Mouse (Mus musculus): ENCODE measurements around the gene Sympk. TPM values are rescaled to one million over a fixed set of nuclear protein-coding genes. Genes with fewer than 3 reads are reported as not detected.
"Not testable (repeated sequence)": the region's sequence is repeated elsewhere in the genome, so short reads cannot be mapped to it uniquely, and the experiment has no call there.

Gene Sympk
- polyA plus RNA-seq, 1 experiment from 2014 or later = 46.3 TPM

DNA sequence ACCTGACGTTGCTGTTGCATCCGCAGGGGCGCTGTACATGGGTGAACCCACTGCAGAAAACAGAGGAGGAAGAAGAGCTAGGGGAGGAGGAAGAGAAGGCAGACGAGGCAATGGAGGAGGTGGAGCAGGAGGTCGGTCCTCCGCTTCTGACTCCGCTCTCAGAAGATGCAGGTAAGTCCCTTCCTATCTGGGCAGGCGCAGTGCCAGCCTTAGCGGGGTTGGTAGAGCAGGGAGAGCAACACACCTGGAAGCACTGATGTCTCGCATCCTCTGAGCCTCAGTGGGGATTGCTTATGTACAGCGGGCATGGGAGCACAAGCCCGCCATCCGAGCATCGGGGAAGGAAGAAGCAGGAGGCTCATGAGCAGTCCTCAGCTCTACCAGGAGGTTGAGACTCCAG is 42.9 kb downstream of the Sympk start:
- Histone ChIP-seq H3K4me3 (no peak overlapping the region), H3K36me3 (replicated peaks) (no peaks in the 10 kb centered on the region), H3K27me3 (ENCODE audit: poor library complexity, severe bottlenecking) (peaks cover 42% of the 10 kb centered on the region), H3K4me1 (no peaks in the 10 kb centered on the region), H3K27ac (no peak overlapping the region), H3K9me3 (peaks cover 3% of the 10 kb centered on the region; the same call in 1 of the 2 replicates)
- no peak for DNase-seq (ENCODE audit: extremely low spot score, low spot score)
- 45% methylated on average over 14 of the region's 14 CpGs for WGBS

DNA sequence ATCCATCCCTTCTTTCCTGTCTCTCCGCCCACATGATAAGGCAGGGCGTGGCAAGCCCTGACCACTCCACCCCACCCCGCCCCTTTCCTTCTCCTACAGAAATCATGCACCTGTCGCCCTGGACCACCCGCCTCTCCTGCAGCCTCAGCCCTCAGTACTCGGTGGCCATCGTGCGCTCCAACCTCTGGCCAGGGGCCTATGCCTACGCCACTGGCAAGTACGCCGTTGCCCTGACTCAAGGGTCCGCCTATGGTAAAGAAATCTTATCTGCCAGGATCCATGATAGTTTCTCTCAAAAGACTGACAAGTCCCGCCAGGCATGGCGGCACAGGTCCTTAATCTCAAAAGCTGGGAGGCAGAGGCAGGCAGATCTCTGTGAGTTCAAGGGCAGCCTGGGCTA is 43.8 kb downstream of the Sympk start:
- WGBS = 73% methylated on average over 14 of the region's 14 CpGs
- Histone ChIP-seq H3K4me3 (no peak overlapping the region), H3K36me3 (replicated peaks) (no peaks in the 10 kb centered on the region), H3K27me3 (ENCODE audit: poor library complexity, severe bottlenecking) (peaks cover 42% of the 10 kb centered on the region), H3K4me1 (no peaks in the 10 kb centered on the region), H3K27ac (no peak overlapping the region), H3K9me3 (peaks cover 3% of the 10 kb centered on the region; the same call in 1 of the 2 replicates)
- DNase-seq (ENCODE audit: extremely low spot score, low spot score) = no peak

DNA sequence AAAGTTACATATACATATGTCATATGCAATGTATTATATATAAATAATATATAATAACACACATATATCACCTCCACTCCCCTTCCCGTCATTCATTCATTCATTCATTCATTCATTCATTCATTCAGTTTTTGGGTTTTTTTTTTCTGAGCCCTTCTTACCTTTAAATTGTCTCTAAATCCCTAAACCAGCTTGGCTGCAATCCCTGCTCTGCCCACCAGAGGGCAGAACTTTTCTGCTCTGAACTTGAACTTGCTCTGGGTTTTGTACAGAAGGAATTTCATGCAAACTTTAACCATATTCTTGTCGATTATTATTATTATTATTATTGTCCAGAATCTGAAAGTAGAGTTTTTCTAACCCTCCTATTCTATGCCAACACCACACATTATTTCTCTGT is 44.5 kb downstream of the Sympk start:
- no peak overlapping the region for H3K4me3 ChIP-seq
- 12% methylated on average over 2 of the region's 2 CpGs for WGBS
- peaks cover 3% of the 10 kb centered on the region; the same call in 1 of the 2 replicates for H3K9me3 ChIP-seq
- no peaks in the 10 kb centered on the region for H3K4me1 ChIP-seq
- H3K27ac ChIP-seq = no peak overlapping the region
- no peaks in the 10 kb centered on the region for H3K36me3 ChIP-seq (replicated peaks)
- H3K27me3 ChIP-seq (ENCODE audit: poor library complexity, severe bottlenecking) = peaks cover 42% of the 10 kb centered on the region
- DNase-seq (ENCODE audit: extremely low spot score, low spot score) = peak; percentile 69

DNA sequence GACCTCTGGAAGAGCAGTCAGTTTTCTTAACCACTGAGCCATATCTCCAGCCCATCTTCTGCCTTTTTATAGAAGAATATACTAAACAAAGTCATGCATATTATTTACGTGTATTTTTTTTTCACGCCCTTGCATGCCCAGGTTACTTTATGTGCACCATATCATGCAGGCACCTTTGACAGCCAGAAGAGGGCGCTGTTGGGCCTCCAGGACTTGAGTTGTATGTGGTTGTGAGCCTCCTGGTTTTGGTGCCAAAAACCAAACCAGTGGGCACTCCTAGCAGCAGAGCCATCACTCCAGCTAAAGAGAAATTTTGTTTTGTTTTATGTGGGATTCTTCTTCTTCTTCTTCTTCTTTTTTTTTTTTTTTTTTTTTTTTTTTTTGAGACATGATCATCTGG is 45.3 kb downstream of the Sympk start:
- Histone ChIP-seq H3K4me1 (no peaks in the 10 kb centered on the region), H3K27ac (no peak overlapping the region), H3K4me3 (no peak overlapping the region), H3K36me3 (replicated peaks) (no peaks in the 10 kb centered on the region), H3K9me3 (peaks cover 3% of the 10 kb centered on the region; the same call in 1 of the 2 replicates), H3K27me3 (ENCODE audit: poor library complexity, severe bottlenecking) (peaks cover 36% of the 10 kb centered on the region)
- no peak for DNase-seq (ENCODE audit: extremely low spot score, low spot score)
- WGBS = 44% methylated on average over 3 of the region's 3 CpGs

DNA sequence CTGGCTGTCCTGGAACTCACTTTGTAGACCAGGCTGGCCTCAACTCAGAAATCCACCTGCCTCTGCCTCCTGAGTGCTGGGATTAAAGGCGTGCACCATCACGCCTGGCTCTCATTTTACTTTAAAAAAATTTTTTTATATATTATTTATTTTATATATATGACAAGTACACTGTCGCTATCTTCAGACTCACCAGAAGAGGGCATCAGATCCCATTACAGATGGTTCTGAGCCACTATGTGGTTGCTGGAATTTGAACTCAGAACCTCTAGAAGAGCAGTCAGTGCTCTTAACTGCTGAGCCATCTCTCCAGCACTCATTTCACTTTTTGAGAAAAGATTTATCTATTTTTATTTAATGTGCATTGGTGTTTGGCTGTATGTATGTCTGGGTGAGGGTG is 46.8 kb downstream of the Sympk start:
- peaks cover 21% of the 10 kb centered on the region for H3K27me3 ChIP-seq (ENCODE audit: poor library complexity, severe bottlenecking)
- H3K4me1 ChIP-seq; H3K4me3 ChIP-seq; H3K27ac ChIP-seq; H3K36me3 ChIP-seq (replicated peaks); H3K9me3 ChIP-seq; DNase-seq (ENCODE audit: extremely low spot score, low spot score): not testable (repeated sequence)
- 62% methylated on average over 3 of the region's 3 CpGs for WGBS

DNA sequence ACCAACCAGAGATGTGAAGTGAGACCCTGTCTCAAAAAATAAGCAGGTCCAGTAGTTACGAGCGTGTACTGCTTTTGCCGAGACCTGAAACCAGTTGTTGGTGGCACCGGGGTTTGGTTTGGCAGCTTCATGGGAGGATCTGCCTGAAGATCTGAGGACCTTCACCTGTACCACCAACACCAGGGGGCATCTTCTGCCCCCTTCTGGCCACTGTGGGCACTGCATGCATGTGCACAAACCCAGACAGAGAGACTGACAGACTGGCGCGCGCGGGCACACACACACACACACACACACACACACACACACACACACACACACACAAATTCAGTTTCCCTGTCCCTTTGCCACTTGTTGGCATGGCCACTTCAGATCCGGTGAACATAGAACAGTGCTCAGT is 49.3 kb downstream of the Sympk start:
- no peak for DNase-seq (ENCODE audit: extremely low spot score, low spot score)
- Histone ChIP-seq H3K36me3 (replicated peaks) (peaks cover 11% of the 10 kb centered on the region), H3K9me3 (no peaks in the 10 kb centered on the region), H3K27me3 (ENCODE audit: poor library complexity, severe bottlenecking) (no peaks in the 10 kb centered on the region), H3K27ac (no peak overlapping the region), H3K4me3 (no peak overlapping the region), H3K4me1 (peaks cover 22% of the 10 kb centered on the region)
- 80% methylated on average over 9 of the region's 9 CpGs for WGBS

DNA sequence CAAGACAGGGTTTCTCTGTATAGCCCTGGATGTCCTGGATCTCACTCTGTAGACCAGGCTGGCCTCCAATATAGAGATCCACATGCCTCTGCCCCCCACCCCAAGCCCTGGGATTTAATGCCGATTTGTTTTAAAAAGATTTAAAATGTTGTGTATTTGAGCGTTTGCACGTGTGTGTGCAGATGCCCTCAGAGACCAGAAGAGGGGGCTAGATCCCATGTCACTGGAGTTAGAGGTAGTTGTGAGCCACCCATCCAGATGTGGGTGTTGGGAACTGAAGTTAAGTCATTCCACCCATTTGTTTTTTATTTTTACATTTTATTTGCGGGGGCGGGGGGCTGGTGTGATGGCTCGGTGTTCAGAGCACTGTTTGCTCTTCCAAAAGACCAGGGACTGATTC is 50.3 kb downstream of the Sympk start:
- Histone ChIP-seq H3K9me3 (no peaks in the 10 kb centered on the region), H3K4me1 (peaks cover 22% of the 10 kb centered on the region), H3K36me3 (replicated peaks) (peaks cover 21% of the 10 kb centered on the region), H3K27me3 (ENCODE audit: poor library complexity, severe bottlenecking) (no peaks in the 10 kb centered on the region), H3K27ac (no peak overlapping the region), H3K4me3 (no peak overlapping the region)
- DNase-seq (ENCODE audit: extremely low spot score, low spot score) = no peak
- 93% methylated on average over 6 of the region's 6 CpGs for WGBS

DNA sequence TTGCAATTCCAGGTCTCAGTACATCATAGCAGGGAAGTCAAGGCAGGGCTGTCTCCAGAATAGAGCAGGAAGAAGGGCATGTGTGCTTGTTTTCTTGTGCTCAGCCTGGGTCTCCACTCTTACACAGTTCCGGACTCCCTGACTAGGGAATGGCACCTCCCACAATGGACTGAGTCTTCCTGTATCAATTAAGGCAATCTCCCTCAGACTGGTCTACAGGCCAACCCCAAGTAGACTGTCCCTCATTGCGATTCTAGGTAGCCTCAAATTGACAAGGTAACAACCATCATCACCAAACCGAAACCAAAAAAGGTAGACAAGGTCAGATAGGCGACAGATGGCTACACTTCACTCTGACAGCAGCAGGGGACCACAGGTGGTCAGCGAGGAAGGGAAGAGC is 51.1 kb downstream of the Sympk start:
- peaks cover 28% of the 10 kb centered on the region for H3K36me3 ChIP-seq (replicated peaks)
- 65% methylated on average over 5 of the region's 5 CpGs for WGBS
- no peaks in the 10 kb centered on the region for H3K27me3 ChIP-seq (ENCODE audit: poor library complexity, severe bottlenecking)
- peaks cover 22% of the 10 kb centered on the region for H3K4me1 ChIP-seq
- no peak for DNase-seq (ENCODE audit: extremely low spot score, low spot score)
- no peaks in the 10 kb centered on the region for H3K9me3 ChIP-seq
- H3K27ac ChIP-seq = peak overlapping the region; percentile 94
- peak overlapping the region; percentile 99 for H3K4me3 ChIP-seq

DNA sequence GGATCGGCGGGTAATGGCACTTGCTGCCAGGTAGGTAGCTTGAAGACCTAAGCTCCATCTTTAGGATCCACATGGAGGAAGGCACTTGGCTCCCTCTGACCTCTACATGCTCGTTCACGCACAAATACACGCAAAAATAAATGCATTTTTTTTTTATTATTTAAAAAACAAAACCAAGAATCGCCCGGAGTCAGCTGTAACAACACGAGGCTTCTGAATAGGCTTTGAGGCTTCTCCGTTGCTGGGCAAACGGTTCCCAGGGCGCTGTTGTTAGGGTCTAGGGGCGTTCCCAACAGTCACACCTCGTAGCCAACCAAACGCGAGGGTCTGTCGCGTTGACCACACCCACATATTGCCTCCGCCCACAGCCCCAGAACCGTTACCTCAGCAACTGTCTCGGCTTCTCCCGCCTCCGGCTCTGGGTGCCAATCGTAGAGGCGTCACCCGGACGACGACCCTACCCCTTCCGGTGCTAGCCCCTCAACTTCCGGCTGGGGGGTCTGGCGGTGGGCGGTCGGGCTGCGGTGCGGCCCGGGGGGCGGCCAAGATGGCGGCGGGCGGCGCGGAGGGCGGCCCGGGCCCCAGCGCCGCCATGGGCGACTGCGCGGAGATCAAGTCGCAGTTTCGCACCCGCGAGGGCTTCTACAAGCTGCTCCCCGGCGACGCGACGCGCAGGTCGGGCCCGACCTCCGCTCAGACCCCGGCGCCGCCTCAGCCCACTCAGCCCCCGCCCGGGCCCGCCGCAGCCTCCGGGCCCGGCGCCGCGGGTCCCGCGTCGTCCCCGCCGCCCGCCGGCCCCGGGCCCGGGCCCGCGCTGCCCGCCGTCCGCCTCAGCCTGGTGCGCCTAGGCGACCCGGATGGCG is 51.8 kb downstream of the Sympk start, which contains the start of gene Dmwd:
Gene Dmwd (plus strand): TSS at position 505 of the 863 bp plus-strand sequence.
- H3K36me3 ChIP-seq (replicated peaks) = peaks cover 35% of the 10 kb centered on the region
- no peaks in the 10 kb centered on the region for H3K27me3 ChIP-seq (ENCODE audit: poor library complexity, severe bottlenecking)
- H3K27ac ChIP-seq = peak within 1 kb of the TSS; percentile 94
- no peaks in the 10 kb centered on the region for H3K9me3 ChIP-seq
- 2% methylated on average over 90 of the region's 91 CpGs for WGBS
- DNase-seq (ENCODE audit: extremely low spot score, low spot score) = peak; percentile 99
- peak within 1 kb of the TSS; percentile 99 for H3K4me3 ChIP-seq
- H3K4me1 ChIP-seq = peaks cover 22% of the 10 kb centered on the region

DNA sequence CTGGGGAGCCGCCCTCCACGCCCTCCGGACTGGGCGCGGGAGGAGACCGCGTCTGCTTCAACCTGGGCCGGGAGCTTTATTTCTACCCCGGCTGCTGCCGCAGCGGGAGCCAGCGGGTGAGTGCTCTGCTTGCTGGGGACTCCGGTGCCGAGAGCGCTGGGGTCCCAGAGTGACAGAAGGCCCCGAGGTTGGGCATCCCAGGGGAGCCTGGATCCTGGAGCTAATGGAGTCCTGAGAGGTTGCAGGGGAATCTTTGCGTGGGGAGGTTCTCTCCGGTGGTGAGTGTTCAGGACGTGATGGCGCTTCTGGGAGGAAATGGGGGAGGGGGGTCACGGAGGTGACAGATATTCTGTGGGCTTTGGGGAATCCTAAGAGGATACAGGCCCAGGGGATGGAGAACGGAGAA is 52.4 kb downstream of the Sympk start:
- Histone ChIP-seq H3K4me1 (peaks cover 24% of the 10 kb centered on the region), H3K36me3 (replicated peaks) (peaks cover 42% of the 10 kb centered on the region), H3K27ac (peak overlapping the region; percentile 94), H3K27me3 (ENCODE audit: poor library complexity, severe bottlenecking) (no peaks in the 10 kb centered on the region), H3K4me3 (peak overlapping the region; percentile 99), H3K9me3 (no peaks in the 10 kb centered on the region)
- DNase-seq (ENCODE audit: extremely low spot score, low spot score) = peak; percentile 23
- WGBS = under 1% methylated on average over 22 of the region's 22 CpGs

DNA sequence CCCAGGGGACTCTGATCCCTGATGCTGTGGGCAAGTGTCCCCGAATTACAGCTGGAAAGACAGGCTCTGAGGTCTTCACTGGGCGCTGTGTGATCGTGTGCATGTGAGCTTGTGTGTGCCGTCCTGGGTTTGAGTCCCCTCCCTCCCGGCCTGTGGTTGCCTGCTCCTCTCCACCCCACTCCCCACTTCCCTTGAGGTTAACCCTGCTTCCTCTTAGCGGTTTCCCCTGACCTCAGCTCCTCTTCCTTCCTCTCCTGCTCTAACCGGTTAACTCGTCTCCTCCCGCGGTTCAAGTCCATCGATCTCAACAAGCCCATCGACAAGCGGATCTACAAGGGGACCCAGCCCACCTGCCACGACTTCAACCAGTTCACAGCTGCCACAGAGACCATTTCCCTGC is 53.6 kb downstream of the Sympk start:
- peak overlapping the region; percentile 99 for H3K4me3 ChIP-seq
- peaks cover 54% of the 10 kb centered on the region for H3K36me3 ChIP-seq (replicated peaks)
- no peaks in the 10 kb centered on the region for H3K27me3 ChIP-seq (ENCODE audit: poor library complexity, severe bottlenecking)
- peaks cover 36% of the 10 kb centered on the region for H3K4me1 ChIP-seq
- no peak overlapping the region; the same call in 1 of the 2 replicates for H3K27ac ChIP-seq
- no peaks in the 10 kb centered on the region for H3K9me3 ChIP-seq
- WGBS = 85% methylated on average over 14 of the region's 14 CpGs
- peak; percentile 13 for DNase-seq (ENCODE audit: extremely low spot score, low spot score)

DNA sequence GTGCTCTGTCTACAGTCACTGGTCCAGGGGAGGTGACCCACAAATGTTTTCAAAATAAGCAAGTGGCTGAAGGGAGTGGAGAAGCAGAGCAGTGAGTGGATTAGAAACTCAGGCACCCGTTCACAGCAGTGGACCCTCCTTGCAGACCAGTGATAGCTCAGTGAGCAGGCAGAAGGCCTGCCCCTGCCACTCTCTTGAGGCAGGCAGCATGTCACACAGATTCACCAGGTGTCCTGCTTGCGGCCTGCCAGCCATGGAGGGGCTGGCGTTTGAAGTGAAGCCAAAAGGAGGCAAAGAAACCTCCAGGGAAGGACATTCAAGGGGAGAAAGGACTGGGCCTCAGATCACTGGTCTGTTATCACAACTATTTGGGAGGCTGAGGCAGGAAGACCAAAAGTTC is 54.6 kb downstream of the Sympk start:
- H3K4me1 ChIP-seq = peaks cover 46% of the 10 kb centered on the region
- peaks cover 63% of the 10 kb centered on the region for H3K36me3 ChIP-seq (replicated peaks)
- WGBS = 88% methylated on average over 3 of the region's 3 CpGs
- no peaks in the 10 kb centered on the region for H3K27me3 ChIP-seq (ENCODE audit: poor library complexity, severe bottlenecking)
- H3K4me3 ChIP-seq = no peak overlapping the region
- DNase-seq (ENCODE audit: extremely low spot score, low spot score) = peak; percentile 12
- H3K9me3 ChIP-seq = no peaks in the 10 kb centered on the region
- H3K27ac ChIP-seq = no peak overlapping the region

DNA sequence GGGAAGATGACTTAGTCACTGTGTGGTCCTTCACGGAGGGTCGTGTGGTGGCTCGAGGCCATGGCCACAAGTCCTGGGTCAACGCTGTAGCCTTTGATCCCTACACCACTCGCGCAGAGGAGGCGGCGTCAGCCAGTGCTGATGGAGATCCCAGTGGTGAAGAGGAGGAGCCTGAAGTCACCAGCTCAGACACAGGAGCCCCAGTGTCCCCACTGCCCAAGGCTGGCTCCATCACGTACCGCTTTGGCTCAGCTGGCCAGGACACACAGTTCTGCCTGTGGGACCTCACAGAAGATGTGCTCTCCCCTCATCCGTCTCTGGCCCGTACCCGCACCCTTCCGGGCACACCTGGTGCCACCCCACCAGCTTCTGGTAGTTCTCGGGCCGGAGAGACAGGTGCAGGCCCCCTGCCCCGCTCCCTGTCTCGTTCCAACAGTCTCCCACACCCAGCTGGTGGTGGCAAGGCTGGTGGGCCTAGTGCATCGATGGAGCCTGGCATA is 56.3 kb downstream of the Sympk start:
- Histone ChIP-seq H3K4me1 (peaks cover 59% of the 10 kb centered on the region), H3K27me3 (ENCODE audit: poor library complexity, severe bottlenecking) (peaks cover 4% of the 10 kb centered on the region; the same call in 1 of the 2 replicates), H3K9me3 (no peaks in the 10 kb centered on the region), H3K4me3 (no peak overlapping the region), H3K36me3 (replicated peaks) (peaks cover 77% of the 10 kb centered on the region), H3K27ac (no peak overlapping the region)
- DNase-seq (ENCODE audit: extremely low spot score, low spot score) = no peak
- WGBS = 92% methylated on average over 19 of the region's 19 CpGs
